ENCODE assay signal across 8 mouse cellular contexts in the genomic region with DNA sequence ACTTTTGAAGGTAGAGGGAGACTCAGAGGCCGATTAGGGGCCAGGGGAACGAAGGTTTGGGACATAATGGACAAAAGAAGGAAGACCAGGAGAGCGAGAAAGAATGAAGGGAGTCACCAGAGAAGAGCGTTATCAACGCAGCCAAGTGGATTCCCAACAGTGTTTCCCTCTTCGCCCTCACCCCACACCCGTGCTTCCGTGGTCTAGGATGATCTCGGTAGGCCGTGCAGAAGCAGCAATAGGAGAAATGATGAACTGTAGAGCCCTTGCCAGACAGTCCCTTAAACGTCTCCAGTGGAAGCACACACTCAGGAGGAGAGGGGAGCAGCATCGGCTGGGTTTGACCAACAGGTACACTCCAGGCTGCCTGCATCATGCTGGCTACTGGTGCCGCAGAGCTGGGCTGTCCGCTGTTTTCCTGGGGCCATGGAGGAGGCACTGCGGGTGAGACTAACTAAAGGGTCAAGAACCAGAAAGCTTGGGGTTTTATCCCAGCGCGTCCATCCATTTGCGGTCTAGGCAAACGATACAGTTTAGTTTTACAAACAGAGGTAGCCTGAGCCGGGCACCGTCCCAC. TPM values are rescaled to one million over a fixed set of nuclear protein-coding genes. Genes with fewer than 3 reads are reported as not detected.
DNase-seq lines count a peak whose midpoint lies in the region; ATAC-seq and TF ChIP-seq lines count a peak whose summit lies in the region.
"Had no signal": no experiment of that assay in that cellular context is flagged by ENCODE, and none has a peak within 500 bp of the region (broad histone marks: within the 10 kb centered on the region; RNA-seq: fewer than 3 reads in every experiment).

No protein-coding gene starts in this region.

- WGBS in hindbrain, embryonic 12.5 days = 12% methylated on average over 21 of the region's 21 CpGs
- WGBS in liver, embryonic 12.5 days (ENCODE audit: insufficient replicate concordance) = 19% methylated on average over 21 of the region's 21 CpGs

- H3K9ac ChIP-seq in hindbrain, embryonic 12.5 days = no peak overlapping the region
- no peak overlapping the region for H3K9ac ChIP-seq in liver, embryonic 12.5 days

- no peak for ATAC-seq in hindbrain, embryonic 12.5 days (ENCODE audit: low FRiP score)
- no peak for ATAC-seq in liver, embryonic 12.5 days

- peak overlapping the region; percentile 83 for H3K4me2 ChIP-seq in hindbrain, embryonic 12.5 days (replicated peaks)
- peak overlapping the region; percentile 92 for H3K4me2 ChIP-seq in liver, embryonic 12.5 days

- 0 out of 2 replicates have a peak, but pooled peaks have one; percentile 7 for TF ChIP-seq POLR2A in testis, adult 2 months (IDR thresholded peaks at IDR 0.05; ENCODE audit: control insufficient read depth, low read depth, low read length)

- H3K36me3 ChIP-seq in testis, adult 2 months (ENCODE audit: control insufficient read depth, insufficient read depth, low read length) = no peaks in the 10 kb centered on the region
- no peaks in the 10 kb centered on the region for H3K36me3 ChIP-seq in hindbrain, embryonic 12.5 days
- no peaks in the 10 kb centered on the region for H3K36me3 ChIP-seq in liver, embryonic 12.5 days

- no peak for TF ChIP-seq CTCF in testis, adult 2 months (IDR thresholded peaks at IDR 0.05; ENCODE audit: control insufficient read depth, insufficient read depth, insufficient replicate concordance, low read depth, low read length)

- no peaks in the 10 kb centered on the region for H3K27me3 ChIP-seq in testis, adult 2 months (ENCODE audit: control insufficient read depth, insufficient read depth, low read length)
- H3K27me3 ChIP-seq in hindbrain, embryonic 12.5 days = peaks cover 25% of the 10 kb centered on the region
- H3K27me3 ChIP-seq in liver, embryonic 12.5 days (replicated peaks) = peaks cover 90% of the 10 kb centered on the region

- H3K27ac ChIP-seq in testis, adult 2 months (ENCODE audit: control insufficient read depth, insufficient read depth, low read depth, low read length) = no peak overlapping the region
- H3K27ac ChIP-seq in hindbrain, embryonic 12.5 days = no peak overlapping the region
- no peak overlapping the region for H3K27ac ChIP-seq in liver, embryonic 12.5 days
- H3K27ac ChIP-seq: macrophage had no signal

- peak overlapping the region; percentile 71 for H3K4me3 ChIP-seq in testis, adult 2 months (ENCODE audit: control insufficient read depth, low read depth, low read length)
- peak overlapping the region; percentile 89 for H3K4me3 ChIP-seq in hindbrain, embryonic 12.5 days
- H3K4me3 ChIP-seq in liver, embryonic 12.5 days = peak overlapping the region; percentile 66; the same call in 1 of the 2 replicates

- peaks cover 20% of the 10 kb centered on the region for H3K4me1 ChIP-seq in testis, adult 2 months (ENCODE audit: control insufficient read depth, insufficient read depth, low read length)
- H3K4me1 ChIP-seq in hindbrain, embryonic 12.5 days = peaks cover 23% of the 10 kb centered on the region
- peaks cover 34% of the 10 kb centered on the region for H3K4me1 ChIP-seq in liver, embryonic 12.5 days

- H3K9me3 ChIP-seq in hindbrain, embryonic 12.5 days (replicated peaks) = no peaks in the 10 kb centered on the region
- H3K9me3 ChIP-seq in liver, embryonic 12.5 days (replicated peaks) = no peaks in the 10 kb centered on the region

- DNase-seq in testis, postnatal 10 days (ENCODE audit: low spot score) = no peak
- no peak for DNase-seq in right cerebral cortex, postnatal 36 days (ENCODE audit: low spot score in 2 of 2)
- DNase-seq in retina, embryonic 14.5 days (ENCODE audit: low spot score) = no peak
- DNase-seq in retina, postnatal 1 day = no peak

RNA-seq across cellular contexts. Expression of a gene that starts 1.0 kb away (rescaled TPM):
- 38.2 and 38.9 TPM in 2 replicates for polyA plus RNA-seq in testis, adult 2 months (2012; rRNA removed)
- 28.9 and 38.6 TPM in 2 replicates for polyA plus RNA-seq in hindbrain, embryonic 12.5 days (2016; fragmentation: Nextera tagmentation; extraction: Ambion mirVana)
- 0.41 and 0.45 TPM in 2 replicates for polyA plus RNA-seq in liver, embryonic 12.5 days (2016; fragmentation: Nextera tagmentation; extraction: Ambion mirVana)

RNA-seq across cellular contexts. Expression of a gene that starts 14.4 kb away (rescaled TPM):
- polyA plus RNA-seq in testis, adult 2 months (2012; rRNA removed) = 242 and 282 TPM in 2 replicates
- 168 and 176 TPM in 2 replicates for polyA plus RNA-seq in hindbrain, embryonic 12.5 days (2016; fragmentation: Nextera tagmentation; extraction: Ambion mirVana)
- 163 and 167 TPM in 2 replicates for polyA plus RNA-seq in liver, embryonic 12.5 days (2016; fragmentation: Nextera tagmentation; extraction: Ambion mirVana)

RNA-seq across cellular contexts. Expression of a gene that starts 36.0 kb away (rescaled TPM):
- polyA plus RNA-seq in testis, adult 2 months (2012; rRNA removed) = 3.6 and 4.9 TPM in 2 replicates
- 5.0 and 5.6 TPM in 2 replicates for polyA plus RNA-seq in hindbrain, embryonic 12.5 days (2016; fragmentation: Nextera tagmentation; extraction: Ambion mirVana)
- 10.5 and 11.4 TPM in 2 replicates for polyA plus RNA-seq in liver, embryonic 12.5 days (2016; fragmentation: Nextera tagmentation; extraction: Ambion mirVana)

RNA-seq across cellular contexts. Expression of a gene that starts 49.0 kb away (rescaled TPM):
- 10.4 and 11.3 TPM in 2 replicates for polyA plus RNA-seq in testis, adult 2 months (2012; rRNA removed)
- polyA plus RNA-seq in hindbrain, embryonic 12.5 days (2016; fragmentation: Nextera tagmentation; extraction: Ambion mirVana) = 42.9 and 50.8 TPM in 2 replicates
- polyA plus RNA-seq in liver, embryonic 12.5 days (2016; fragmentation: Nextera tagmentation; extraction: Ambion mirVana) = 7.4 and 9.0 TPM in 2 replicates

Comparison
In these comparisons a context has a peak if more than half of its experiments do, and no peak if none do; other contexts are left out.
1. RNA of a gene that starts 1.0 kb away (polyA plus RNA-seq): 38.2 to 38.9 TPM in testis, adult 2 months and 28.9 to 38.6 TPM in hindbrain, embryonic 12.5 days; 0.41 to 0.45 TPM in liver, embryonic 12.5 days; every median in the first group is over 10 times any median in the second.
2. Peak in every context shown above with its lines, with median percentiles within 50 percentile points of each other: H3K4me3 ChIP-seq.